Mouse (Mus musculus) G1E (cell line): Measurements from ENCODE around the gene Ctdspl. TPM values are rescaled to one million over a fixed set of nuclear protein-coding genes. Genes with fewer than 3 reads are reported as not detected.

Experiments
- ATAC-seq: 2 replicates; pipeline ENCODE4 v1.8.0; 2016; ENCODE audit warnings: mild to moderate bottlenecking; ENCODE audit not compliant: insufficient number of reproducible peaks, poor library complexity, low FRiP score, severe bottlenecking; ENCODE audit errors: extremely low read depth
- DNase-seq: peaks from one replicate; pipeline ENCODE4 v3.0.0; 2012; ENCODE audit warnings: low spot score
- H3K27me3 ChIP-seq: 2 replicates; pipeline ENCODE4 v1.6.1; 2012; ENCODE audit warnings: mild to moderate bottlenecking, low read length, inconsistent platforms; ENCODE audit not compliant: insufficient read depth
- H3K36me3 ChIP-seq: replicated peaks from 2 replicates; pipeline ENCODE3; 2012; ENCODE audit warnings: mild to moderate bottlenecking, inconsistent platforms
- H3K4me1 ChIP-seq: 2 replicates; pipeline ENCODE4 v1.6.1; 2012; ENCODE audit warnings: low read depth, low read length, inconsistent platforms, mixed read lengths; ENCODE audit not compliant: insufficient read depth
- H3K4me3 ChIP-seq: 2 replicates; pipeline ENCODE4 v1.5.1; 2012; ENCODE audit warnings: low read depth, mild to moderate bottlenecking, inconsistent platforms, low read length, moderate library complexity, mixed read lengths
- H3K9me3 ChIP-seq: replicated peaks from 2 replicates; pipeline ENCODE4 v1.6.1; 2012; ENCODE audit warnings: inconsistent platforms
- CTCF ChIP-seq: IDR thresholded peaks from 2 replicates; pipeline ENCODE4 v1.5.1; 2012; ENCODE audit warnings: low read depth, low read length, inconsistent platforms, mixed read lengths
- GATA1 ChIP-seq: IDR thresholded peaks from 2 replicates; pipeline ENCODE4 v1.6.1; 2012; ENCODE audit warnings: borderline replicate concordance, low read length, inconsistent platforms, mixed read lengths
- GATA2 ChIP-seq: IDR thresholded peaks from 2 replicates; pipeline ENCODE4 v1.6.1; 2012; ENCODE audit warnings: low read depth, low read length, inconsistent platforms, borderline replicate concordance
- POLR2AphosphoS5 ChIP-seq: IDR thresholded peaks from 2 replicates; pipeline ENCODE4 v1.6.1; 2012; ENCODE audit warnings: low read depth, low read length, inconsistent platforms; ENCODE audit not compliant: insufficient replicate concordance
- TAL1 ChIP-seq: conservative IDR thresholded peaks from 2 replicates; pipeline ENCODE4 v1.6.1; 2012; ENCODE audit warnings: low read depth, low read length, inconsistent platforms, mixed read lengths
- polyA plus RNA-seq: library from polyadenylated mRNA; stranded (reverse); fragments of >175 nt; gene quantifications from 2 replicates; pipeline ENCODE4 v1.2.3, GENCODE M21; 2012
- total RNA-seq, 2 experiments: library from RNA; stranded (forward) in 1 of 2; stranded (reverse) in 1 of 2; fragments of 200-1000 nt in 1 of 2; fragments of >200 nt in 1 of 2; fragmentation: Nextera tagmentation in 1 of 2; gene quantifications; 2 replicates each; pipeline ENCODE4 v1.2.3; 2014 to 2017

Ctdspl gene
- total and polyA plus RNA-seq, 3 experiments, result 0.05 TPM; not detected in 2

GRCm38 (mm10) chr9:118924554-118925085 lies 1.6 kb upstream of the Ctdspl start:
- Histone ChIP-seq H3K36me3 (no peaks in the 10 kb centered on the region), H3K9me3 (peaks cover 78% of the 10 kb centered on the region), H3K27me3 (peaks cover 2% of the 10 kb centered on the region; the same call in 1 of the 2 replicates), H3K4me1 (no peaks in the 10 kb centered on the region), H3K4me3 (no peak overlapping the region)
- no peak for TF ChIP-seq POLR2AphosphoS5
- no peak for TF ChIP-seq GATA1
- TF ChIP-seq TAL1, result no peak
- no peak for TF ChIP-seq GATA2
- TF ChIP-seq CTCF, result no peak
- ATAC-seq (no peak), DNase-seq (no peak)

GRCm38 (mm10) chr9:118925286-118926110 lies 755 bp upstream of the Ctdspl start:
- ATAC-seq (no peak), DNase-seq (no peak)
- H3K9me3 ChIP-seq, result peaks cover 77% of the 10 kb centered on the region
- peaks cover 2% of the 10 kb centered on the region; the same call in 1 of the 2 replicates for H3K27me3 ChIP-seq
- H3K36me3 ChIP-seq, result no peaks in the 10 kb centered on the region
- TF ChIP-seq GATA1 (no peak), GATA2 (no peak), POLR2AphosphoS5 (no peak)
- H3K4me1 ChIP-seq, result no peaks in the 10 kb centered on the region
- peak overlapping the region; percentile 9; the same call in 1 of the 2 replicates for H3K4me3 ChIP-seq

DNA sequence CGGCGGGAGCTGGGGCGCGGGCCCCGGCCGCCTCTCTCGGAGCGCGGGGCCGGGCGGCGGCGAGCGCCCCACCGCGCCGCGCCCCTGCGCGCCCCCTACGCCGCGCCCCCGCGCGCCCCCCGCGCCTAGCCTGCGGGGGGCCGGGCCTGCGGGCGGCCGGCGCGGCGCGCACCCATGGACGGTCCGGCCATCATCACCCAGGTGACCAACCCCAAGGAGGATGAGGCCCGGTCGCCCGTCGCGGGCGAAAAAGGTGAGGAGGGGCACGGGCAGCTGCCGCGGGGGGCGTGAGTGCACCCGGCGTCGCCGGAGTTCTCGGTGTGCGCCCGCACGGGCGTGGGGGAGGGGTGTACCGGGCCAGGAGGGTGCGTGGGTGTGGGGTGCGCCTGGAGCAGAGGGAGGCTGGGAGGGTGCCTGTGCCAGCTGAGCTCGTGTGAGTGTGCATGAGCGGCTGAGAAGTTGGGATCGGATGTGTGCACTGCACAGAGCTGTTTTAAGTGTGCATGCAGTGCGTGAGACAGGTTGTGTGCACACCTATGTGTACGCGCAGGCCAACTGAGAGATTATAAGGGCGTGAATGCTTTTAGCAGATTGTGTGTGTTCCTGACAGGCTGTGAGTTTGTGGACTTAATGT lies 552 bp downstream of the Ctdspl start:
- Histone ChIP-seq H3K36me3 (no peaks in the 10 kb centered on the region), H3K9me3 (peaks cover 71% of the 10 kb centered on the region), H3K4me1 (no peaks in the 10 kb centered on the region), H3K4me3 (peak overlapping the region; percentile 26; the same call in 1 of the 2 replicates), H3K27me3 (peaks cover 2% of the 10 kb centered on the region; the same call in 1 of the 2 replicates)
- DNase-seq (no peak), ATAC-seq (no peak)
- no peak for TF ChIP-seq GATA2

GRCm38 (mm10) chr9:118927501-118927900 lies 1.2 kb downstream of the Ctdspl start:
- ATAC-seq (no peak), DNase-seq (no peak)
- no peak overlapping the region for H3K4me3 ChIP-seq
- H3K27me3 ChIP-seq, result peaks cover 2% of the 10 kb centered on the region; the same call in 1 of the 2 replicates
- H3K9me3 ChIP-seq, result peaks cover 68% of the 10 kb centered on the region
- TF ChIP-seq CTCF, result no peak
- no peak for TF ChIP-seq GATA2
- no peak for TF ChIP-seq TAL1
- no peak for TF ChIP-seq GATA1
- TF ChIP-seq POLR2AphosphoS5, result no peak
- no peaks in the 10 kb centered on the region for H3K36me3 ChIP-seq
- H3K4me1 ChIP-seq, result no peaks in the 10 kb centered on the region

GRCm38 (mm10) chr9:118928007-118928406 lies 1.8 kb downstream of the Ctdspl start:
- peaks cover 68% of the 10 kb centered on the region for H3K9me3 ChIP-seq
- H3K4me1 ChIP-seq, result no peaks in the 10 kb centered on the region
- no peaks in the 10 kb centered on the region for H3K36me3 ChIP-seq
- TF ChIP-seq POLR2AphosphoS5 (no peak), GATA1 (no peak), TAL1 (no peak), CTCF (no peak), GATA2 (no peak)
- H3K4me3 ChIP-seq, result no peak overlapping the region
- ATAC-seq (no peak), DNase-seq (no peak)
- H3K27me3 ChIP-seq, result peaks cover 2% of the 10 kb centered on the region; the same call in 1 of the 2 replicates

- Histone ChIP-seq H3K4me3 (no peak overlapping the region), H3K9me3 (peaks cover 69% of the 10 kb centered on the region), H3K27me3 (peaks cover 2% of the 10 kb centered on the region; the same call in 1 of the 2 replicates), H3K36me3 (no peaks in the 10 kb centered on the region), H3K4me1 (no peaks in the 10 kb centered on the region)
- DNase-seq (no peak), ATAC-seq (no peak)
- TF ChIP-seq GATA1, result no peak
- TF ChIP-seq CTCF, result no peak
- TF ChIP-seq GATA2, result no peak
- no peak for TF ChIP-seq POLR2AphosphoS5
- TF ChIP-seq TAL1, result no peak
These were observed 2.4 kb downstream of the Ctdspl start for GRCm38 (mm10) chr9:118928656-118929055.
